Mouse (Mus musculus): ENCODE results near the gene Kif26b. TPM values are rescaled to one million over a fixed set of nuclear protein-coding genes. Genes with fewer than 3 reads are reported as not detected.

Gene Kif26b
- polyA plus RNA-seq, 1 experiment from 2014 or later = 8.7 TPM

DNA sequence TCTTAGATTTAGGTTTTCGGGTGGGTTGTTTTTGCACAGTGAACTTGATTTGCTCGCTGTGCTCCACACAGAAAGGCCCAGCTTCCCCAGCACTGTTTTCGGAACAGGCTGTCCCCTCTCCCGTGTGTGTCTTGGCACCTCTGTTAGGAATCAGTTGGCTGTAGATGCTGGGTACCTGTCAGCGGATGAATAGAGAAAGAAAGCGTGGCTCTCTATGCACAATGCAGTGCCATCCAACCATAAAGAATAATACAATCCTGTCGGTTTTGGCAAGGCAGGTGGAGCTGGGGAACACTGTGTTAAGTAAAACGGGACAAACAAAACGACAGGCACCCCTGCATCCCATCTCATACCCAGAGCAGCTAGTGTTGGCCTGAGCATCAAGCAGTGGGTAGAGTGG is 220.9 kb downstream of the Kif26b start:
- Histone ChIP-seq H3K36me3 (no peaks in the 10 kb centered on the region), H3K4me3 (replicated peaks) (no peak overlapping the region), H3K27ac (replicated peaks) (no peak overlapping the region), H3K9ac (no peak overlapping the region), H3K4me2 (replicated peaks) (no peak overlapping the region), H3K9me3 (replicated peaks) (no peaks in the 10 kb centered on the region), H3K4me1 (peaks cover 18% of the 10 kb centered on the region), H3K27me3 (no peaks in the 10 kb centered on the region)
- no peak for ATAC-seq (ENCODE audit: insufficient number of reproducible peaks, low FRiP score, low TSS enrichment, low read depth)
- 89% methylated on average over 9 of the region's 9 CpGs for WGBS

DNA sequence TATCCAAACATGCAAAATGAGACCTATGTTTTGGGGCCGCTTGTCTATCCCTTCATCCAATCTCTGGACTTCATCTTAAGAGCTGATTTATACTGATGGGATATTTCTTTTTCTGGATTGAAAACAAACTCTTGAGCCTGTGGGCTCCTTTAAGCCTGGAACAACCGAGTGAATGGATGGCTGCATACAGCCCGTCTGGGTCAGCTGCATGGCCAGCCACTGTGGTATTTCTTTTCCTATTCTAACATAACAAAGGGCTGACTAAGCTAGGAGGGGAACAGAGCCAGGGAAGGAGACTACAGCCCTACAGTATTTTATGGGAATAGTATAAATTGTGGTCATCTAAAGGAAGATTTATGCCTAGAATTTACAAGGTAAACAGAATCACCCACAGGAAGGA is 229.5 kb downstream of the Kif26b start:
- H3K9me3 ChIP-seq (replicated peaks) = no peaks in the 10 kb centered on the region
- H3K9ac ChIP-seq = no peak overlapping the region
- H3K4me2 ChIP-seq (replicated peaks) = no peak overlapping the region
- no peaks in the 10 kb centered on the region for H3K27me3 ChIP-seq
- WGBS = 59% methylated on average over 3 of the region's 3 CpGs
- no peak overlapping the region for H3K27ac ChIP-seq (replicated peaks)
- no peak overlapping the region for H3K4me3 ChIP-seq (replicated peaks)
- H3K36me3 ChIP-seq = peaks cover 5% of the 10 kb centered on the region; the same call in 1 of the 2 replicates
- ATAC-seq (ENCODE audit: insufficient number of reproducible peaks, low FRiP score, low TSS enrichment, low read depth) = no peak
- no peaks in the 10 kb centered on the region for H3K4me1 ChIP-seq

DNA sequence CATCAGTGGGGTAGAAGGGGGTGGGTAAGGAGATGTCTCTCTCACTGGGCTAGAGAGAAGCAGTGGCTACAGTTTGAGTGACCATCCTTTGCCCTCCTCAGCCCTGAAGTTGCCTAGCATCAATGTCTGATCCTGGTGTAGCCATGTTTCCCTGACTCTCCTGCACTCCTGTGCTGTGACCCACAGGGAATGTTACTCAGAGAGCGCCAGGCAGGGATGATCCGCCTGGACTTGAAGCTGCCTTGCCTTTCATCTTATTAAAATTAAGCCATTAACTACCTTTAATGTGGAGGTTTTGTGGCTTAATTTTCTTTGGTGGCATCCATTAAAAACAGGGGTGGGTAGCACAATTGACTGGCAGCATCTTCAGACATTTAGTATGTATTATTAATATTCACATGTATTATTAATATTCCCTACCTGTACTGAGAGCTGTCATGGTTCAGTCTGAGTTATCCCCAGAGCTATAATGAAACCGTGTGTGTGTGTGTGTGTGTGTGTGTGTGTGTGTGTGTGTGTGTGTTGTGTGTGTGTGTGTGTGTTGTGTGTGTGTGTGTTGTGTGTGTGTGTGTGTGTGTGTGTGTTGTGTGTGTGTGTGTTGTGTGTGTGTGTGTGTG is 233.3 kb downstream of the Kif26b start:
- 70% methylated on average over 3 of the region's 3 CpGs for WGBS
- ATAC-seq (ENCODE audit: insufficient number of reproducible peaks, low FRiP score, low TSS enrichment, low read depth) = no peak

DNA sequence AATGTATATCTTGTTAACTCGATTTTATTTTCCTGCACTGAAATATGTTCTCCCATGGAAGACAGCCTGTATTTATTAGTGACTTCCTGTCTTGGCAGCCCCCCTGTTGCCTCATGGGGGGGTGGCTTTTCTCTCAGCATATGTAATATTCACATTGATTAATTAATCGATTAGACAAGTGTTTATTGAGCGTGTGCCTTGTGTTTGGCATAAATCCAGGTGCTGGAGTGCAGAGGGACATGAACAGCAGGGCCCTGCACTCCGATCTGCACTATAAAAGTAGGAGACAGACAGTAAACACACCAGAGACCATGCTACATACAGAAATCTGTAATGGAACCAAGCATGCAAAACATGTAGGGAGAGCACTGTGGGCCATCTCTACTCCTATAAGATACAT is 236.0 kb downstream of the Kif26b start:
- Histone ChIP-seq H3K27me3 (no peaks in the 10 kb centered on the region), H3K9ac (no peak overlapping the region), H3K4me2 (replicated peaks) (no peak overlapping the region), H3K4me3 (replicated peaks) (no peak overlapping the region), H3K4me1 (no peaks in the 10 kb centered on the region), H3K36me3 (no peaks in the 10 kb centered on the region), H3K9me3 (replicated peaks) (no peaks in the 10 kb centered on the region), H3K27ac (replicated peaks) (no peak overlapping the region)
- ATAC-seq (ENCODE audit: insufficient number of reproducible peaks, low FRiP score, low TSS enrichment, low read depth) = no peak
- WGBS = 58% methylated on average over 4 of the region's 4 CpGs

More for the DNA sequence above, 233.3 kb downstream of the Kif26b start:
- Histone ChIP-seq H3K4me2 (replicated peaks) (no peak overlapping the region), H3K4me1 (no peaks in the 10 kb centered on the region), H3K27me3 (no peaks in the 10 kb centered on the region), H3K27ac (replicated peaks) (no peak overlapping the region), H3K4me3 (replicated peaks) (no peak overlapping the region), H3K9me3 (replicated peaks) (no peaks in the 10 kb centered on the region), H3K36me3 (no peaks in the 10 kb centered on the region), H3K9ac (no peak overlapping the region)

DNA sequence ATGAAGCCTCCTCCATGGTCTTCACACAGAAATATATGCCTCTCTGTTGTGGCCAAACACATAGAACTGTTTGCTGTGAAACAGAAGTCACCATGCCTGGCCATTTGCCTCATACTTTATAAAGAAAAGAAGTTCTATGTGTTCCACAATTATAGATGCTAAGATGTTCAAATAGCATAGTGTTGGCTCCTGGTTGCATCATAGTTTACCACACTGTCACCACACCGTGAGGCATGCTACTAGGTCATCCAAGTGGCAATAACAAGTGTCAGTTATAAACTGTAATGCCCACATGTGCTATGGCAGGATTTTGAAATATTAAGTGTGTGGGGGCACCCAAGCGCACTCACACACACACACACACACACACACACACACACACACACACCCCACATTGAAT is 236.7 kb downstream of the Kif26b start:
- Histone ChIP-seq H3K4me1 (no peaks in the 10 kb centered on the region), H3K36me3 (no peaks in the 10 kb centered on the region), H3K9ac (no peak overlapping the region), H3K4me2 (replicated peaks) (no peak overlapping the region), H3K4me3 (replicated peaks) (no peak overlapping the region), H3K27ac (replicated peaks) (no peak overlapping the region), H3K9me3 (replicated peaks) (no peaks in the 10 kb centered on the region), H3K27me3 (no peaks in the 10 kb centered on the region)
- WGBS = 82% methylated on average over 2 of the region's 2 CpGs
- ATAC-seq (ENCODE audit: insufficient number of reproducible peaks, low FRiP score, low TSS enrichment, low read depth) = no peak

DNA sequence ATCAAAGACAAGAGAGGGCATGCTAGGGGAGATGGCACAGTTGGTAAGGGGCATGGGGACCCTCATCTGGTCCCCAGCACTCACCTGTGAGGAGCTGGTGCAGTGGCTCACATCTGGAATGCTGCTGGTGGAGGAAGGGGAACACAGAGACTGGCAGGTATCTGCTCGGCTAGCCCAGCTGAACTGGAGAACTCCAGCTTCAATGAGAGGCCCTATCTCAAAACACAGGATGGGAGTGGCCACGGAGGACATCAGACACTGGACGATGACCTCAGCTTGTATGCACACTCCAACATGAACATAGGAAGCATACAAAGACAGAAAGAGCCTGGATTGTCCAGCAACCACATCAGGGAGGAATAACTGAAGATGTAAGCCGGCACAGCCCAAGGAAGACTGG is 240.1 kb downstream of the Kif26b start:
- Histone ChIP-seq H3K4me3 (replicated peaks) (no peak overlapping the region), H3K27me3 (no peaks in the 10 kb centered on the region), H3K4me1 (no peaks in the 10 kb centered on the region), H3K9ac (no peak overlapping the region), H3K36me3 (no peaks in the 10 kb centered on the region), H3K4me2 (replicated peaks) (no peak overlapping the region), H3K9me3 (replicated peaks) (no peaks in the 10 kb centered on the region), H3K27ac (replicated peaks) (no peak overlapping the region)
- 84% methylated on average over 4 of the region's 4 CpGs for WGBS
- no peak for ATAC-seq (ENCODE audit: insufficient number of reproducible peaks, low FRiP score, low TSS enrichment, low read depth)

DNA sequence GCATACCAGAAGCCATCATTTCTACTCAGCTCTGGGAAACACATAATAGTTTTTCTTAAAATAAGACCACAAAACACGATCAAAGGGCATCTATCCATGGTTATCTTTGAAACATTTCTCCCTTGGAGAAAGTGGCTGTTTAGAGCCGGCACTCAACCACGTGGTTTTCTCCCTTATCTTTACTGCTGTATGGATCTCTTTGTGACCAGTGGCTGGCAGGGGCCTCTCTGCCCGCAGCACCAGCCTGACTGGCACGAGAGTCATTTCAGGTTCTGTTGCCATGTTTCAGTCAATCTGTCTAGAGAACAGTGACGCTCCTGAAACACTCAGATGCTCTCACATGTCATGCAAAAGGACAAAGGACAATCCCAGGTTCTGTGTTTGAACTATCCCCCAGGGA is 241.1 kb downstream of the Kif26b start:
- Histone ChIP-seq H3K4me2 (replicated peaks) (no peak overlapping the region), H3K4me1 (no peaks in the 10 kb centered on the region), H3K27me3 (no peaks in the 10 kb centered on the region), H3K36me3 (no peaks in the 10 kb centered on the region), H3K27ac (replicated peaks) (no peak overlapping the region), H3K9me3 (replicated peaks) (no peaks in the 10 kb centered on the region), H3K9ac (no peak overlapping the region), H3K4me3 (replicated peaks) (no peak overlapping the region)
- 83% methylated on average over 6 of the region's 6 CpGs for WGBS
- ATAC-seq (ENCODE audit: insufficient number of reproducible peaks, low FRiP score, low TSS enrichment, low read depth) = no peak

DNA sequence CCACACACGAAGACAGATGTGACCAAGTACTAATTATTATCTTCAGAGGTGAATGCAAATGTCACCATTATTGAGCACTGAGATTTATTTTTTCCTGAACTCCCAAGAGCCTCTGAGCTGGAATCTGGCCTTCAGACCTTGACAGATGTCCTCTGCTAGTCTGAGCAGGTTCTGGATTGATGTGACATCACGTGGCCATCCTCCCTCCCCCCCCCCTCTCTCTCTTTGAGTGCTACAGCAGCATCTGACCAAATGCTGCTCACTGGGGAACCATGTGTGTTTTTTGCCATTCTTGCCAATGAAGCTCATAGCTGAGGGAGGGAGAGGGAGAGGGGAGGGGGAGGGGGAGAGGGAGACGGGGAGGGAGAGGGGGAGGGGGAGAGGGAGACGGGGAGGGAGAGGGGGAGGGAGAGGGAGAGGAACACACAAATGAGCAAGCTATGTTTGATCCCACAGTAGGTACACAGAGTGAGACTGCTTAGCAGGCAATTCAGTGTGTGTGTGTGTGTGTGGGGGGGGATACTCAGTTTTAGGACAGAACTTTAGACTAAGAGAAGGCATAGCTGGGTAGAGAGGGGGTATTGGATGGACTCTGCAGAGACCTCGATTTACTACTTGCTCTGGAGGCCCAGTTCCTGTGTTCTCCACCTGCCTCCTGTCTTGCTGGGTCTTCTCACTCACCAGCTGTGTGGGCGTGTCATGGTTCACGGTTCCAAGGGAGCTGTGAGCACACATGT is 241.9 kb downstream of the Kif26b start:
- Histone ChIP-seq H3K9me3 (replicated peaks) (no peaks in the 10 kb centered on the region), H3K36me3 (no peaks in the 10 kb centered on the region), H3K27me3 (no peaks in the 10 kb centered on the region), H3K4me3 (replicated peaks) (no peak overlapping the region), H3K27ac (replicated peaks) (no peak overlapping the region), H3K9ac (no peak overlapping the region), H3K4me1 (no peaks in the 10 kb centered on the region), H3K4me2 (replicated peaks) (no peak overlapping the region)
- no peak for ATAC-seq (ENCODE audit: insufficient number of reproducible peaks, low FRiP score, low TSS enrichment, low read depth)
- 74% methylated on average over 5 of the region's 7 CpGs for WGBS

DNA sequence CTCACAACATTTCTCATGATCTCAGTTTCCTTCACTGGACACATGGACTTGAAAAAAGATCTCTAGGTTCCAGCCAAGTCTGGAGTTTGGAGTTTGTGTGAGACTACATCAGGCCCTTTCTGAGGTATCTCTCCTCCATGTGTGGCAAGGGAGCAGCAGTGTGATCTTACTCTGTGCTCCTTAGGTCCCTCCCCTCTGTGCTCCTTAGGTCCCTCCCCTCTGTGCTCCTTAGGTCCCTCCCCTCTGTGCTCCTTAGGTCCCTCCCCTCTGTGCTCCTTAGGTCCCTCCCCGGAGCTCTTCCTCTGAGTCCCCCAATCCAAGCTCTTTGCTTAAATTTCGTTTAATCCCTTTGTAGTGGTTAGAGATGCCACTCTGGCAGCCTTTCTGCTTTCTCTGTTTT is 250.8 kb downstream of the Kif26b start:
- 0 out of 2 replicates have a peak, but pooled peaks cover 5% of the 10 kb centered on the region for H3K4me1 ChIP-seq
- WGBS = 16% methylated on average over 2 of the region's 2 CpGs
- no peaks in the 10 kb centered on the region for H3K36me3 ChIP-seq
- no peak overlapping the region for H3K9ac ChIP-seq
- H3K9me3 ChIP-seq (replicated peaks) = no peaks in the 10 kb centered on the region
- no peak overlapping the region for H3K4me2 ChIP-seq (replicated peaks)
- no peak overlapping the region for H3K4me3 ChIP-seq (replicated peaks)
- H3K27me3 ChIP-seq = no peaks in the 10 kb centered on the region
- H3K27ac ChIP-seq (replicated peaks) = no peak overlapping the region
- no peak for ATAC-seq (ENCODE audit: insufficient number of reproducible peaks, low FRiP score, low TSS enrichment, low read depth)

DNA sequence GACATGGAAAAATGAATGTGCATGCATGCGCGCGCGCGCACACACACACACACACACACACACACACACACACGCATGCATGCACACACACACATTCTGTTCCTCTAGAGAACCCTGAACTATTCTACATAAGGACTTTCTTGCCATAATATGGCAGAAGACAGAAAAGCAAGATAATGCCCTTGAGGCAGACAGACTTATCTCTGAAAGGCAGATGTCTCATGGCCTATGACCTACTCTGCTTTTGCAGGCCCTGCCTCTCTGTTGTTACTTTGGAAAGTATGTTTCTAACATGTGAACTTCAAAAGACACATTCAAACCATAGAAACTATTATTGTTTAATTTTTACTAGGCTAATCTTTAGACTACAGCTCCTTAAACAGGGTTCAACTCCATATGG is 255.1 kb downstream of the Kif26b start:
- Histone ChIP-seq H3K4me1 (no peaks in the 10 kb centered on the region), H3K27me3 (no peaks in the 10 kb centered on the region), H3K9ac (no peak overlapping the region), H3K27ac (replicated peaks) (no peak overlapping the region), H3K36me3 (no peaks in the 10 kb centered on the region), H3K4me2 (replicated peaks) (no peak overlapping the region), H3K9me3 (replicated peaks) (no peaks in the 10 kb centered on the region), H3K4me3 (replicated peaks) (no peak overlapping the region)
- 85% methylated on average over 6 of the region's 6 CpGs for WGBS
- ATAC-seq (ENCODE audit: insufficient number of reproducible peaks, low FRiP score, low TSS enrichment, low read depth) = no peak

DNA sequence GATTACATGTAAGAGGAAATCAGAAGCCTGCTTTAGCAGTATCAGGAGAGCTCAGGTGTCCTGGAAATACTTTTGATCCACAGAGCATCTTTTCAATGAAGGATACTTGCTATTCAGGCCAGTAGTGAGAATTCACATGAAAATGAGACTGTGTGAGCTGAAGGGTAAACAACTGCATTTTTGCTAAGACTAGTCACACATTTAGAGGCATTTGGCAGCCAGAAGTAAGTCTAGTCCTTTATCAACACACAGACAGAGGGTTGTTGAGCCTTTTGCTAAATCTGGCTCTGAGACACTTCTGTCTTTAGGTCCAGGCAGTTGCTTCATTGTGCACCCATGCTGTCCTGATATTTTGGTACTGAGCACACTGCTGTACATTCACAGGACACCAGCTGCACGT is 262.3 kb downstream of the Kif26b start:
- Histone ChIP-seq H3K27ac (replicated peaks) (no peak overlapping the region), H3K36me3 (no peaks in the 10 kb centered on the region), H3K4me3 (replicated peaks) (no peak overlapping the region), H3K9me3 (replicated peaks) (no peaks in the 10 kb centered on the region), H3K4me1 (peaks cover 8% of the 10 kb centered on the region; the same call in 1 of the 2 replicates), H3K27me3 (no peaks in the 10 kb centered on the region), H3K9ac (no peak overlapping the region), H3K4me2 (replicated peaks) (no peak overlapping the region)
- no peak for ATAC-seq (ENCODE audit: insufficient number of reproducible peaks, low FRiP score, low TSS enrichment, low read depth)
- WGBS = 67% methylated on average over 1 of the region's 1 CpGs

DNA sequence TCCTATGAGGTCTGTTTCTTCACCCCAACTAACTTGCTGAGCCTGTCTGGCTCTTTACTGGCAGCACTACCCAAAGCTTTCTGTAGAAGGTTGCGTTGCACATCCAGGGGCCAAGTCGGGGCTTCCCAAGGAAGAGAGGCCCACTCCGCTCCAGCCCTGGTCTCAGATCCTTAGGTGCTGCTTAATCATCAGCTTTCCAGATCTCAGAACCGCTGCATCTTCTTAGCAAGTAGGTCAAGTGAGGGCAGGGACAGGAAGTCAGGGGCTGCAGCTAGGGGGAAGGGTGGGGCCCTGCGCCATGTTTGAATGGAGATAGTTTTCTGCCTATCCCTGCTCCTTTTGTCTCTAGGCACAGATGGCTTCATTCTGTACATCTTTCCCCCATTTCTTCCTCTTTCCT is 263.8 kb downstream of the Kif26b start:
- WGBS = 87% methylated on average over 5 of the region's 5 CpGs
- no peaks in the 10 kb centered on the region for H3K36me3 ChIP-seq
- H3K9me3 ChIP-seq (replicated peaks) = no peaks in the 10 kb centered on the region
- H3K4me1 ChIP-seq = peaks cover 12% of the 10 kb centered on the region; the same call in 1 of the 2 replicates
- H3K9ac ChIP-seq = no peak overlapping the region
- H3K4me3 ChIP-seq (replicated peaks) = no peak overlapping the region
- ATAC-seq (ENCODE audit: insufficient number of reproducible peaks, low FRiP score, low TSS enrichment, low read depth) = no peak
- no peaks in the 10 kb centered on the region for H3K27me3 ChIP-seq
- no peak overlapping the region for H3K4me2 ChIP-seq (replicated peaks)
- H3K27ac ChIP-seq (replicated peaks) = no peak overlapping the region
